Mouse (Mus musculus) cerebellum, postnatal 4 days (tissue): ENCODE measurements around the gene 1700074P13Rik.
"Not testable (repeated sequence)": the region's sequence is repeated elsewhere in the genome, so short reads cannot be mapped to it uniquely, and the experiment has no call there.

Source experiments
- DNase-seq, 2 experiments: peaks; one replicate each; pipeline ENCODE4 v3.0.0; 2022; ENCODE audit warnings: low spot score in 2 of 2, mixed read lengths in 1 of 2

The 1700074P13Rik gene

GRCm38 (mm10) chr6:40940457-40940856 is at the start of gene 1700074P13Rik:
1700074P13Rik (minus strand) TSS chr6:40940557.
- DNase-seq: no peak

GRCm38 (mm10) chr6:40964454-40964853 is 24.1 kb upstream of the 1700074P13Rik start, which contains the start of gene 1810009J06Rik:
1810009J06Rik (plus strand) TSS chr6:40964754.
- not testable (repeated sequence) for DNase-seq

- no peak for DNase-seq
Observed at GRCm38 (mm10) chr6:40953716-40954115, 13.4 kb upstream of the 1700074P13Rik start.

- DNase-seq: no peak
Observed at GRCm38 (mm10) chr6:40951770-40952169, 11.4 kb upstream of the 1700074P13Rik start, which contains the start of gene Gm4744. Gm4744 (minus strand) TSS chr6:40951870.

- DNase-seq: no peak
Observed at GRCm38 (mm10) chr6:40919954-40920353, 20.4 kb downstream of the 1700074P13Rik start.

GRCm38 (mm10) chr6:40900287-40900686 is 40.1 kb downstream of the 1700074P13Rik start, which contains the start of gene Prss58:
Prss58 (minus strand) TSS chr6:40900387.
- DNase-seq: no peak

GRCm38 (mm10) chr6:40894716-40895115 is 45.6 kb downstream of the 1700074P13Rik start:
- DNase-seq: no peak

- DNase-seq: no peak
Observed at GRCm38 (mm10) chr6:40893577-40893976, 46.8 kb downstream of the 1700074P13Rik start.

GRCm38 (mm10) chr6:40891754-40892153 is 48.6 kb downstream of the 1700074P13Rik start:
- no peak for DNase-seq

- no peak for DNase-seq
Observed at GRCm38 (mm10) chr6:40890973-40891372, 49.4 kb downstream of the 1700074P13Rik start.

- DNase-seq: no peak
Observed at GRCm38 (mm10) chr6:40887394-40887793, 53.0 kb downstream of the 1700074P13Rik start, which contains the start of gene Moxd2. Moxd2 (minus strand) TSS chr6:40887494.
